Mouse (Mus musculus): Measurements from ENCODE around the gene Nrcam. TPM values are rescaled to one million over a fixed set of nuclear protein-coding genes. Genes with fewer than 3 reads are reported as not detected.
A peak's percentile ranks its signal among the peaks of the same experiment; 100 is the strongest.

Nrcam gene
- total RNA-seq, 2 experiments from 2014 or later = 515 to 517 TPM

DNA sequence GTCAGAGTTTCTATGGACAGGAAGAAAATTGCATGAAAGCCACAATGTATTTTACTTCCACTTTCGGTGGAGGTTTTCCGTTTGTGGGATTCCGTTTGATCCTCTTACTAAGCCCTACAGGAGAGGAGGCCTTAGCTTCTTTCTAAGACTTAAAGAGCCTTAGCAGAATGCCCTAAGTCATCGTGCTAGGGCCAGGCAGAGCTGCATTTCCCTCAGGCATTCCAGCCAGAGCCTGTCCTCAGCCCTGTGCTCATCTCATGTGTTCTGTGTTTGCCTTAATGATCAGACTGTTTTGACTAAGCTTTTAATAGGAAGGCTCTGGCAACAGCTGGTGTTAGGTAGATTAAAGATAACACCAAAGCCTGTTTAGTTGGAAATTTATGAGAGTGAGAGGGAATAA is 111.5 kb downstream of the Nrcam start:
- intact Hi-C loops (cut with DNase I) = no loop called here
- Histone ChIP-seq H3K4me3 (no peak overlapping the region), H3K27ac (peak overlapping the region; percentile 3; the same call in 1 of the 2 replicates)
- TF ChIP-seq CTCF (IDR thresholded peaks at IDR 0.05) = no peak
- DNase-seq (ENCODE audit: extremely low spot score in 1 of 2, low spot score in 2 of 2) = no peak

GRCm38 (mm10) chr12:44450930-44451329 is 122.2 kb downstream of the Nrcam start:
- no peak for DNase-seq (ENCODE audit: extremely low spot score in 1 of 2, low spot score in 2 of 2)
- no peak overlapping the region for H3K4me3 ChIP-seq
- intact Hi-C loops (cut with DNase I) = loop anchor here (5.0 kb wide), 1 partner anchor 119 kb away; no protein-coding TSS in a partner anchor
- H3K27ac ChIP-seq = no peak overlapping the region
- TF ChIP-seq CTCF (IDR thresholded peaks at IDR 0.05) = no peak

GRCm38 (mm10) chr12:44451742-44452141 is 123.1 kb downstream of the Nrcam start:
- peak; percentile 47 for TF ChIP-seq CTCF (IDR thresholded peaks at IDR 0.05)

DNA sequence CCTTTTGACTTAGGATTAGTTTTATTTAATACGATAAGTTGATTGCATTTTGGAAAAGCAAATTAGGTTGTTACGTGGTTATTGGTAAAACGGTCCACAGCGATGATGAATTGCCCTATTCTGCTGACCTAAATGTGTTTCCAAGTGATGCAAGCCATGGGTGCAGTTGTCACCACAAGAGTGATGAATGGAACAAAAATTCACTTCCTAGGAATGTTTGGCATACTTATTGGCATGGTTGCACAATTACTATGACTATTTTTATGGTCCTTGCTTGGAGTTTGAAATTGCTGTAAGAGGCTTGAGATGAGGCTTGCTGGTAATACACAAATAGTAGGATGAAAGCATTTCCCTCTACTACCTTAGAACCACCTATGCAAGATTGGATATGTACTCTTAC is 125.1 kb downstream of the Nrcam start:
- Histone ChIP-seq H3K27ac (no peak overlapping the region), H3K4me3 (no peak overlapping the region)
- intact Hi-C loops (cut with DNase I) = loop anchor here (5.0 kb wide), 1 partner anchor 121 kb away; no protein-coding TSS in a partner anchor
- TF ChIP-seq CTCF (IDR thresholded peaks at IDR 0.05) = no peak
- DNase-seq (ENCODE audit: extremely low spot score in 1 of 2, low spot score in 2 of 2) = no peak

More at GRCm38 (mm10) chr12:44451742-44452141, 123.1 kb downstream of the Nrcam start:
- peak overlapping the region; percentile 32; the same call in 1 of the 2 replicates for H3K27ac ChIP-seq
- no peak for DNase-seq (ENCODE audit: extremely low spot score in 1 of 2, low spot score in 2 of 2)
- H3K4me3 ChIP-seq = no peak overlapping the region
- intact Hi-C loops (cut with DNase I) = loop anchor here (5.0 kb wide), 1 partner anchor 119 kb away; no protein-coding TSS in a partner anchor

- intact Hi-C loops (cut with DNase I) = no loop called here
- no peak for DNase-seq (ENCODE audit: extremely low spot score in 1 of 2, low spot score in 2 of 2)
- no peak overlapping the region for H3K4me3 ChIP-seq
- no peak for TF ChIP-seq CTCF (IDR thresholded peaks at IDR 0.05)
- no peak overlapping the region for H3K27ac ChIP-seq
Measured at GRCm38 (mm10) chr12:44457961-44458360, 129.3 kb downstream of the Nrcam start.

DNA sequence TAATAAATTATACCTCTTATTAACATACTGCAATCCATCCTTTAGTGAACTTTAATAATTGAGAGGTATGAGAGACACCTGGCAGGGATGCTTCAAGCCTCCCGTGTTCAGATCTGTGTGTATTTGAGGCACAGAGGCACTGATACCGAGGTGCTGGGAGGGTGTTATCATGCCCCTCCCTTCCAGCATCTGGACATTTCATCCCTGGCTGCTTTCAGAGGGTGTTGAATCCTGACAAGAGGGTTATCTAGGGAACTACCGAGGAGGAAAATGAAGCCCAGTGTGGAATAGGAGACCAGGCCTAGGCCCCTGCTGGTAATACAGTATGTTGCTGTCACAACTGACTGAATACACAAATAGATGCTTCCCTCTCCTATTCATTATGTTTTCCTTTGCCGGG is 133.8 kb downstream of the Nrcam start:
- intact Hi-C loops (cut with DNase I) = no loop called here
- no peak; the same call in 1 of the 2 replicates for TF ChIP-seq CTCF (IDR thresholded peaks at IDR 0.05)
- no peak overlapping the region; the same call in 1 of the 2 replicates for H3K27ac ChIP-seq
- H3K4me3 ChIP-seq = no peak overlapping the region
- no peak for DNase-seq (ENCODE audit: extremely low spot score in 1 of 2, low spot score in 2 of 2)

GRCm38 (mm10) chr12:44462976-44463375 is 134.3 kb downstream of the Nrcam start:
- Histone ChIP-seq H3K27ac (peak overlapping the region; percentile 66; the same call in 1 of the 2 replicates), H3K4me3 (no peak overlapping the region)
- intact Hi-C loops (cut with DNase I) = no loop called here
- no peak for DNase-seq (ENCODE audit: extremely low spot score in 1 of 2, low spot score in 2 of 2)
- no peak for TF ChIP-seq CTCF (IDR thresholded peaks at IDR 0.05)

GRCm38 (mm10) chr12:44471073-44471472 is 142.4 kb downstream of the Nrcam start:
- TF ChIP-seq CTCF (IDR thresholded peaks at IDR 0.05) = no peak
- DNase-seq (ENCODE audit: extremely low spot score in 1 of 2, low spot score in 2 of 2) = no peak
- Histone ChIP-seq H3K27ac (no peak overlapping the region), H3K4me3 (no peak overlapping the region)
- intact Hi-C loops (cut with DNase I) = no loop called here

DNA sequence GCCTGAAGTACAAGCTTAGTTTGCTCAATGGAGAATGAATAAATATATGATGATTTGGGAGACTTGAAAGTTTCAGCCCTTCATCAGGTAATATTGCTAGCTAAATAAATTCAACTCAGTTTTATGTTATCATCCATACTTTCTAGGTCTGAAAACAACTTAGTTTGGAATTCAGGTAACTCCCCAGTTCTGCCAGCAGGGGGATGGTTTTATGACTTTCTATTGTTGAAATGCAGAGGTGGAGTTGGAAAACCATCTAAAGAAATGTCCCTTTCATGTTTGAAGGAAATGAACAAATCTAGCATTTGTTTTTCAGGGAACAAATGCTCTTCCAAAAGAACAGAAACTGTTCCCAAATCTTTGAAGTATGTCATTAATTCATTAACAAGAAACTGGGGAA is 146.7 kb downstream of the Nrcam start:
- TF ChIP-seq CTCF (IDR thresholded peaks at IDR 0.05) = peak; percentile 35
- H3K27ac ChIP-seq = no peak overlapping the region
- DNase-seq (ENCODE audit: extremely low spot score in 1 of 2, low spot score in 2 of 2) = no peak
- intact Hi-C loops (cut with DNase I) = no loop called here
- H3K4me3 ChIP-seq = no peak overlapping the region

- H3K27ac ChIP-seq = no peak overlapping the region
- H3K4me3 ChIP-seq = no peak overlapping the region
- intact Hi-C loops (cut with DNase I) = no loop called here
- no peak for TF ChIP-seq CTCF (IDR thresholded peaks at IDR 0.05)
- DNase-seq (ENCODE audit: extremely low spot score in 1 of 2, low spot score in 2 of 2) = no peak
Measured at GRCm38 (mm10) chr12:44479260-44480030, 150.8 kb downstream of the Nrcam start.

GRCm38 (mm10) chr12:44480031-44480419 is 151.3 kb downstream of the Nrcam start:
- no peak for DNase-seq (ENCODE audit: extremely low spot score in 1 of 2, low spot score in 2 of 2)
- no peak overlapping the region for H3K4me3 ChIP-seq
- no peak for TF ChIP-seq CTCF (IDR thresholded peaks at IDR 0.05)
- intact Hi-C loops (cut with DNase I) = no loop called here
- no peak overlapping the region for H3K27ac ChIP-seq

GRCm38 (mm10) chr12:44481415-44481814 is 152.7 kb downstream of the Nrcam start:
- DNase-seq (ENCODE audit: extremely low spot score in 1 of 2, low spot score in 2 of 2) = no peak
- no peak for TF ChIP-seq CTCF (IDR thresholded peaks at IDR 0.05)
- H3K4me3 ChIP-seq = no peak overlapping the region

More at GRCm38 (mm10) chr12:44481415-44481814, 152.7 kb downstream of the Nrcam start:
- H3K27ac ChIP-seq = no peak overlapping the region
- intact Hi-C loops (cut with DNase I) = no loop called here
